Mouse (Mus musculus) megakaryocyte progenitor cell, adult 5-6 weeks (primary cell): ENCODE results near the gene Zfp995. TPM values are rescaled to one million over a fixed set of nuclear protein-coding genes. Genes with fewer than 3 reads are reported as not detected.
A peak's percentile ranks its signal among the peaks of the same experiment; 100 is the strongest.
"Not testable (repeated sequence)": the region's sequence is repeated elsewhere in the genome, so short reads cannot be mapped to it uniquely, and the experiment has no call there.

Experiments used
- ATAC-seq: replicated peaks from 2 replicates; pipeline ENCODE4 v1.8.0; 2016; ENCODE audit warnings: mild to moderate bottlenecking, moderate TSS enrichment, inconsistent platforms; ENCODE audit not compliant: poor library complexity
- total RNA-seq, 2 experiments: library from RNA; stranded (forward) in 1 of 2; stranded (reverse) in 1 of 2; fragments of 157-497, 149-512 nt in 1 of 2; fragments of 200-1000 nt in 1 of 2; gene quantifications; 2 replicates each; pipeline versions ENCODE4 v1.2.3 to v1.2.4; 2015 to 2017

The Zfp995 gene
- 9.1 and 9.8 TPM in 2 replicates for total RNA-seq (2015)
- 8.5 and 8.7 TPM in 2 replicates for total RNA-seq (2017)

DNA sequence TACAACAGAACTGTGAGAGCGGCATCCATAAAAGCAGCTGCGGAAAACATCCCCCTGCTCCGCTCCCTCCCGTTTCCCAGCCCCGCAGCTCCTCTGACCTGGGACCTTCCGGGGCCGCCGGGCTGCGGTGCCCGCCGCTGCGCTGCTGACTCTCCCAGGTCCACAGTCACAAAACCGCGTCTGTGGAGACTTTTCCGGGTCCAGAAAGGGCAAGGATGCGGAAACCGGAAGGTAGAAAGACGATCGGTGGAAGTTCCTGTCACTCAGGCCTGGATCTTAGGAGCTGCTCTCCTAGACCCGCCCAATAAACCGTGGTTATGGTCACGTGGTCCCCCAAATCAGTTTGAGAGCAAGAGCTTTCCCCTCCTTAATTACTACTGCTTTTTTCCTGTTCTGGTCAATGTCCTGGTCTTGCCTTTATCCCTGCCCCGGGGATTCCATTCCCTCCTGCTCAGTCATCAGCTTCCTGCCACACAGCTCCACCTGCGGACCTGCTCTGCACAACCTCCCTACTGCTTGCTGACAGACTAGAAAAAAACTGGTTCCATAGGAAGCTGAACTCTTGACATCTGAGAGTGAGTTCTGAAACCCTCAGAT lies at the start of gene Zfp995:
Zfp995 (minus strand) TSS at position 471 of the 597 bp plus-strand sequence.
- peak; percentile 98 for ATAC-seq

DNA sequence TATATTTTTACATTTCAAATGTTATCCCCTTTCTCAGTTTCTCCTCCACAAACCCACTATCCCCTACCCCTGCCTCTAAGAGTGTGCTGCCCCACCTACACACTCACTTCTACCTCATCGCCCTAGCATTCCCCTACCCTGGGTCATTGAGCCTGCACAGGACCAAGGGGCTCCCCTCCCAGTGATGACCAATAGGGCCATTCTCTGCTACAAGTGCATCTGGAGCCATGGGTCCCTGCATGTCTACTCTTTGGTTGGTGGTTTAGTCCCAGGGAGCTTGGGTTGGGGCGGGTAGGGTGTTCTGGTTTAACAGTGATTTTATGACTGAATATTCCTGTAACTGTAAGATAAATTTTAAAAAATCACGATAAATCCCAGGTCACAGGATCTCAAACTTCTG lies 687 bp downstream of the Zfp995 start:
- ATAC-seq: no peak

DNA sequence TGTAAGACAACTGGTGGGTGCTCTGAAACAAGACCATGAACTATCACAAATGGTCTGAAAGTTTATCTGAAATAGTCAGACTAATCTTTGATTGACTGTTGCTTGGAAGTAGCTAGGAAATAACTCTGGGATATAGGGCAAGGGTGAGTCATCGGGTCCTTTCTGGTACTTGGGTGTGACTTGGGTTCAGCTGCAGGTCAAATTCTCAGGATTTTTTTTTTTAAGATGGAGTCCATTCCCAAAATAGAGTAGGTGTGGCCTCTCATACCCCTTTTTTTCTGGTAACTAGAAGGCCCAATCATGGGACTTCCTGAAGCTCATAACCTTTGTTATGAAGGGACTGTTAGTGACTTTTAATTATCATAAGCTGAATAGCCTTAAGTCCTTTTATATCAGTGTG lies 38.5 kb downstream of the Zfp995 start:
- ATAC-seq: no peak

DNA sequence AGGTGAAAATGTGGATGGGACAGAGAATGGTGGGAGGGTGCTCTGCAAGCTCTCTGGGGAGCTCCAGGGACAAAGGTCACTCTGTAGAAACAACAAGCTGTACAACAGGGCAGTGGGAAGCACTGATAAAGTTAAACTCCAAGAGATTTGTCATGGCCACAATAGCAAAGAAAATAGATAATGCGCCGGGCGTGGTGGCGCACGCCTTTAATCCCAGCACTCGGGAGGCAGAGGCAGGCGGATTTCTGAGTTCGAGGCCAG lies 63.5 kb downstream of the Zfp995 start:
- ATAC-seq: not testable (repeated sequence)

DNA sequence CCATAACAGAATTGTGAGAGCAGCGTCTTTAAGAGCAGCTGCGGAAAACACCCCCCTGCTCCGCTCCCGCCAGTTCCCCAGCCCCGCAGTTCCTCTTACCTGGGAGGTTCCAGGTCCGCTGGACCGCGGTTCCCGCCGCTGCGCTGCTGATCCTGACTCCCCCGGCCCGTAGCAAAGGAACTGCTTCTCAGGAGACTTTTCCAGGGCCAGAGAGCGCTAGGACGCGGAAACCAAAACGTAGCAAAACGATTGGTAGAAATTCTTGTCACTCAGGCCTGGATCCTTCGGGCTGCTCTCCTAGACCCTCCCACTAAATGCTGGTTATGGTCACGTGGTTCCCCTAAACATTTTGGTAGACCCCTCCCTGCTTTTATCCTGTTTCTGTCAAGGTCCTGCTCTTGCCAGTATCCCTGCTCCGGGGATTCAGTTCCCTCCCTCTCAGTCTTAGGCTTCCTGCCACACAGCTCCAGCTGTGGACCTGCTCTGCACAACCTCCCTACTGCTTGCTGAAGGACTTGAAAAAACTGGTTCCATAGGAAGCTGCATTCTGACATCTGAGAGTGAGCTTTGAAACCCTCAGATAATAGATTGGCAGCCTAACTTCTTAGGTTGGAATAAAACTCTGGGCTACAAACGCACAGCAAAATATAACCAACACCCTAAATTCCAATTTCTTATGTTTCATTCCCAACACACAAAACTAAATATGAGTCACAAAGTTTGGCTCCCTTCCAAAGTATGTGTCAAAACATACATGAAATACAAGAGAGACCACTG lies 64.0 kb downstream of the Zfp995 start, which contains the start of gene Zfp820:
Zfp820 (minus strand) TSS at position 228 of the 777 bp plus-strand sequence.
- ATAC-seq: peak; percentile 92

DNA sequence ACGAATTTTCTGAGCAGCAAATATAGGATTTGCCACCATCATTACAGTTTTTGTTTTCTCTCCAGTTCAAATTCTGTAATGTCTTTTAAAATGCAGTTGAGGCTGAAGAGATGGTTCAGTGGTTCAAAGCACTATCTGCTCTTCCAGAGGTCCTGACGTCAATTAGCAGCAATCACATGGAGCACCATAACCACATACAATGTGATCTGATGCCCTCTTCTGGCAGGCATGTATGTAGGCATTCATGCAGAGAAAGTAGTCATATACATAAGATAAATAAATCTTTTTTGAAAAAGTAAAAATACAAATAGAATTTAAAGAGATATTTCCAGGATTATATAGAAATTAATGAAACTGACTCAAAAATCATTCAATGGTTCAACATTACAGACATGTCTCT lies 71.2 kb downstream of the Zfp995 start:
- peak; percentile 82 for ATAC-seq

Other genes with a start within 250 kb of the Zfp995 start
- gene Gm10226, start 218.1 kb downstream of the Zfp995 start, total RNA-seq (2015): 7.1 and 9.4 TPM in 2 replicates
- 20.6 TPM in 1 of 2 replicates, not detected in the other for gene Gm10226, start 218.1 kb downstream of the Zfp995 start, total RNA-seq (2017)
- 6.9 and 7.0 TPM in 2 replicates for gene Zfp760, start 202.2 kb downstream of the Zfp995 start, total RNA-seq (2015)
- gene Zfp760, start 202.2 kb downstream of the Zfp995 start, total RNA-seq (2017): 5.9 and 7.8 TPM in 2 replicates
- 3.8 and 4.5 TPM in 2 replicates for gene Zfp229, start 179.1 kb downstream of the Zfp995 start, total RNA-seq (2015)
- gene Zfp229, start 179.1 kb downstream of the Zfp995 start, total RNA-seq (2017): 5.4 TPM in 2 replicates
- 4.2 and 9.2 TPM in 2 replicates for gene Zfp820, start 64.2 kb downstream of the Zfp995 start, total RNA-seq (2015)
- 2.5 and 3.9 TPM in 2 replicates for gene Zfp820, start 64.2 kb downstream of the Zfp995 start, total RNA-seq (2017)
- 28.6 and 28.9 TPM in 2 replicates for gene Zfp942, start 52.5 kb upstream of the Zfp995 start, total RNA-seq (2015)
- gene Zfp942, start 52.5 kb upstream of the Zfp995 start, total RNA-seq (2017): 16.2 and 19.6 TPM in 2 replicates
- gene Zfp943, start 52.6 kb upstream of the Zfp995 start, total RNA-seq (2015): 19.7 and 24.1 TPM in 2 replicates
- gene Zfp943, start 52.6 kb upstream of the Zfp995 start, total RNA-seq (2017): 15.7 and 16.1 TPM in 2 replicates